Mouse (Mus musculus): ENCODE data around the gene Tcaf3.

The Tcaf3 gene

DNA sequence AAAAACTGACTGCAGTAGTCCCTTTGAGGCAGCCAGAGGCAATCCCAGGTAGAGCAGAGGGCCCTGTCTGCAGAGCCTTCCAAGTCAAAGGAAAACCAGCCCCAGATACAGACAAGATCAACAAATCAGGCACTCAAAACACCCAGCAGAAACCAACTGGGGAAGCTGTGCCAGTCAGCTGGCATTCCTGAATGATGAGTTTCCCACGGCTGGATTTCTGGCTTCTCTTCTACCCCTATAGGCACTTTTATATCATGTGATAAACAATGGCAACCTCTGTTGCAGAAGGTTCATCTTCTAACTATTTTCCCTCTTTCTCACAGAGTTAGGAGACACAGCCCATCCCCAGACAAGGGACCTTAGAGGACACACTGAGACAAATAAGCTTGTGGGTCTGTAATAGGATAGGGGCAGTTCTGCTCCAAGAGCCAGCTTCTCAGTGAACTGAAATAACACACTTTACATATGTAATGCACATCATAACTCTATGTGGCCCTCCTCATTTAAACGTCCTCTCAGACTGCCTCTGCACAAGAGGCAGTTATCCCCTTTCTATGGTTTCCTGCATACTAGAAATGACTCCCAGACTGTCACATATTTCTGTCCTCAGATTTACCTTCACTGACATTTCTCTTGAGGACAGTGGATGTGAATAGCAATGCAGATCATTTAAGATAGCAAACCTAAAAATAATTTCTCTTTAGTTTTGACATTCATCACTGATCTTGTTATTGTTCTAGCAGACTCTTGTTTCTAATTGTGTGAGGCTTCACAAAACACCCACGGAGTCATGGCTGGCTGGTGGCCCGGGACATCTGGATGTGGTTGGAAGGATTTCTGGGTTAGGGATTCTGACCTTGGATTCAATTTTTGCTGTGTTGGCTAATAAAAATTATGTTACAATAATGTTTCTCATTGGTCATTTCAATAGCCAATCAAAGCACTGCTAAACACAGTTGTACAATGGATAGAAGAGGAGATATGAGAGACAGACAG, 55.2 kb downstream of the Tcaf3 start:
- DNase-seq = no peak

DNA sequence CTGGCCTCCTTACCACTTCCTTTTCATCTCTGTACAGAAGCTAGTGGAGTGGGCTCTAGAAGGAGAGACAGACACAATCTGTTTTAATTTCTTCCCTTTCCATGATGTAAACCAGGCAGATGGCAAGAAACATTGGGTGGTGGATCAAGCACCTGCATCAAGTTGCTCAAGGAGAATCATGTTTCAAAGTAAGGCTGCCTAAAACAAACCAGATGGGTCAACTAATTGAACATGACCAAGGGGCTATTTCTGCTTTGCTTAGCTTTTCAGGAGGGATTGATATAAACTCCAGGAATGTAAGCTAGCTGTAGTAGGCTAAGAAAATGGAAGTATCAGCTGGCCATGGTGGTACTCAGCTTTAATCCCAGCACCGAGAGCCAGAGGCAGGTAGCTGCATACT, 56.8 kb downstream of the Tcaf3 start:
- DNase-seq = no peak

DNA sequence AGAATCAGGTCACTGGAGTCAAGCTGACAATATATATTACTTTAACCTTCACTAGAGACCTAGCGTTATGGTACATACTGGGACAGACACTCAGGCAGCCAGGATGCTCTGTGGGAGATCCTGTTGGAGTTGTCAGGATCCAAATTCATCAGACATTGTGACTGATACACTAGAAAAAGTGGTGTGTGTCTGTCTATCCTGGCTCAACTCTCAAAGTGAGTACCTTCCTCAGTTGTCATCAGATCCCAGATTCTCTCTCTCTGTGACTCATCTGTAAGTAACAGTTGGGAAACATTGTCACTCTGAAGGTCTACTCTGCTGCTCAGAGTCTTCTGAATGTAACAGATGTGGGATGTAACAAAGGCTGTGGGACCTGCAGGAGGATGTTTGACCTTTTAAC, 57.8 kb downstream of the Tcaf3 start:
- DNase-seq = no peak
